Mouse (Mus musculus): ENCODE measurements around the gene Foxj2.

Foxj2 gene

DNA sequence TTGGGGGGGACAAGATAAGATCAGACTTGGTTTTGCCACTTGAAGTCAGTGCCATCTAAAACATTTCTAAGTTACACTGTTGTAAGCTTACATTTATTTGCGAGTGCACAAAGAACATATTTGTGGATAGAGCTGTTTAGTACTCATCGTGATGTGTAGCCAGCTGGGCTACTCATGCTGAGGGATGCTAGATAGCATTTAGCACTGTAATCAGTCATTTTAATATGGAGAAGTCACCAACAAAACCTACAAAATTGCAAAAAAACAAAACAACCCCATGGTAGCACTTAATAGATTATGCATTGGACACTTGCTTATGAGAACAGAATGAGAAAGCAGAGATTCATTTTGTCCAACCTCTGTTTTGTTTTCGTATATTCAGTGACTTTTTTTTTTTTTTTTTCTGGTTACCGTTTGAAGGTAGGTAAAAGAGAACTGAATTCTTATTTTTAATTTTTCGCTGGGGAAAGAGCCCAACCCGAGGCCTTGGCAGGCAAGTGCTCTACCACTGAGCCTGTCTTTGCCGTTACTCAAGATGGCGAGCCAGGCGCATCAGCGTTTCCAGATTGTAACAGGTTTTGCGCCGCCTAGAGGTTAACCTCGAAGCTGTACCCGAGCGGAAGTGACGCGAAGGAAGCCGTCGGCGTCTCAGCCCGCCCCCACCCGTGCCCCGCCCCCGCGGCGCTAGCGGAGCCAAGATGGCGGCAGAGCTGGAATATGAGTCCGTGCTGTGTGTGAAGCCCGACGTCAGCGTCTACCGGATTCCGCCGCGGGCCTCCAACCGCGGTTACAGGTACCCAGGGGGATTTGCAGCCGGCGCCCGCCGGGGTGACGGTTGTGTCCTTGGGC is 54.4 kb downstream of the Foxj2 start, which contains the start of gene Necap1:
Gene Necap1, plus strand, starts transcription at position 604 of the 849 bp plus-strand sequence.
- DNase-seq (ENCODE audit: low read depth, low spot score), result peak; percentile 97

DNA sequence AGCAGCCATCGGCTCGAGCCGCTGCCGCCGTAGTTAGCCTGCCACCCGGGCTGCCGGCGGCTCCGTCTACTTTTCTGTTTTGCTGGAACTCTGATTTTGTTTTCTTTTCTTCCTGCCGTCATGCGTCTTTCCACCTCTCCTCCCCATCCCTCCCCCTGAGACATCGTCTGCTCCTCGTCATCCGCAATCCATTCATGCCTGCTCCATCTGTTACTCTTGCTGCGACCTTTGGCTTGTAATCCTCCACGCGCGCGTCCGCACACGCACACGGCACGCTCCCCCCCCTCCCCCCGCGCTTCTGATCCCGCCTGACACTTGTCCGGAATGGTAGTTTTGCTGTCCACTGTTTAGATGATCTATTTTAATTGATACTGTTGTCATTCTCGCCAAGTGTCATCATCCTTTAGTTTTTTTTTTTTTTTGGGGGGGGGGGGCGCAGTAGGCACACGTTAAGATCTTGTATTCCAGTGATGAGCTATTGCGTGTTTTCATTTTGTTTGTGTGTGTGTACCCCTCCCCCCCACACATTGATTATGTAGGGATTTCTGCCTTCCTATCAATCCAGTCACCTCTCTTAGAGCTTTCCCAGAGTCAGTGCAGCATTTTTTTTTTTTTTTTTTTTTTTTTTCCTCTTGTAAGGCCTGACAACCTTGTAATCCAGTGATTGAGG is 55.1 kb downstream of the Foxj2 start:
- peak; percentile 55 for DNase-seq (ENCODE audit: low read depth, low spot score)

DNA sequence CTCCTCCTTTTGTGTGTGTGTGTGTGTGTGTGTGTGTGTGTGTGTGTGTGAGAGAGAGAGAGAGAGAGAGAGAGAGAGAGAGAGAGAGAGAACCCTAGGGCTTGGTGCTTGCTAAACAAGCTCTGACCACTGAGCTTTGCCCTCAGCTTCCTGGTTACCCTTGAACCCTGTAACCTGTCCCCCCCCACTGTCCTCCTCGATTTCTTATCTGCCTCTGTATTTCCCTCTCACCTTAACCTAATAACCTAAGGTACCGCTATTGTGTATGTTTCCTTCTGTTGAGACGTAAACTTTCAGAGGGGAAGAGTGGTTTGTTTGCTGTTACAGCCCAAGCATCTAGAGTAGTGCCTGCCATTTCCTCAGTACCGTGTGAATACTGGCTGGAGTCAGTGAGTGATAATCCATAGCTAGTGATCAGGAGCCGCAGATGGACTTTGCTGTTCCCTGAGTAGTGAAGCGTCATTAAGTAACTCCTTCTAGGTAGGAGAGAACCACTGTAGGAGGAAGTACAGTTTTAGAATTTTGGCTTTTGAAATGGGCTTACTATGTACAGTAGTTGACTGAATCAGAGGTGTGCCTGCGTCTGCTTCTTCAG is 59.5 kb downstream of the Foxj2 start:
- DNase-seq (ENCODE audit: low read depth, low spot score), result no peak

DNA sequence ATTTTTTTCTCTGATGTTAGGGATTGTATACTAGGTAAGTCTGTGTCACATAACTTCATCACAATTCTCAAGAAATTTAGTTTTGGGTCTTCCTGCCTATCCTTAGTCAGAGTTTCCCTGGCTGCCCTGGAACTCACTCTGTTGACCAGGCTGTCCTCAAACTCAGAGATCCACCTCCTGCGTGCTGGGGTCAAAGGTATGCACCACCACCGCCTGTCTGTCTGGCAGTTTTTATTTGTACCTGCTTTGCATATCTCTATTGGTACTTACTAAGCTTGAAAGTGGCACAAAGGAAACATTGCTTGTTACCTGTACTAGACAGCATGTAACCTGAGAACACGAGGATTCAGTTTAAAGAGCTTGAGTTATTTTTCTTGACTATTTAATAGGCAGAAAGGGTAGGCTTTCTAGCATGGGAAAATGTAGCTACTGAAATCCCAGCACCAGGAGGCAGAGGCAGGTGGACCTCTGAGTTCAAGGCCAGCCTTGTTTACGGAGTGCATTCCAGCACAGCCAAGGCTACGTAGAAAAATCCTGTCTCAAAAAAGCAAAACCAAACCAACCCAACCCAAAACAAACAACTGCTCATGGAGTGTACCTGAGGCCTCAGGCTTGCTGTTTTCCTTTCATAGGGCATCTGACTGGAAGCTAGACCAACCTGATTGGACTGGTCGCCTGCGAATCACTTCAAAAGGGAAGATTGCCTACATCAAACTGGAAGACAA is 60.2 kb downstream of the Foxj2 start:
- DNase-seq (ENCODE audit: low read depth, low spot score), result no peak

DNA sequence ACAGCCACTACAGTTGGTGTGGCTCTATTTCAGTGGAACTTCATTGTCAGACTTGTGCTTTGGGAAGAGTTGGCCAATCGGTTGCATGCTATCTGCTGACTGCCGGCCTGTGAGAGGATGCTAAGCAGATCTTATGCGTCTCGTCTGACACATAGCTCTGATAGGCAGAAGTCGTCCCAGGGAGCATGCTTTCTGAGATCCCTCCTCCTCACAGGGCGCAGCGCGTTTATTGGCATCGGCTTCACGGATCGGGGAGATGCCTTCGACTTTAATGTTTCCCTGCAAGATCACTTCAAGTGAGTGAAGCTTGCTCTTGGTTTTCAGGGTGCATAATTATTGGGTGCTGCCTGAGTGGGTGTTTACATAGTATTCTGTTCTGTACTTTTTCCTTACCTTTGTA is 61.6 kb downstream of the Foxj2 start:
- DNase-seq (ENCODE audit: low read depth, low spot score), result no peak

DNA sequence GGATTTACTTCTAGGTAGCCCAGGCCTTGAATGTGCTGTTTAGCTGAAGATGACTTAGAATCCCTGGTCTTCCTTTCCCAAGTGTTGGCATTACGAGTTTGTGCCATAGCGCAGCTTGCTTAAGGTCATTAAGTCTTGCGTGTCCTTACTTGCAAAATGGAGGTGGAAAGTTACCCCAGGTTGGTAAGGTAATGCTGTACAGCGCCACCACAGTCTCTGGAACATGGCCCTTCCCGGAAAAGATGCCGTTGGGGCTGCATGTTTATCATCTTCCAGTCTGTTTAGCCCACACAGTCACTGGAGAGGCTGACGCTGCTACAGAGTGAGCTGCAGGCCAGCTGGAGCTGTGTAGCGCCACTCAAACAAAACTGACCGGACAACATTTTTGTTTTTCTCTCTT is 63.9 kb downstream of the Foxj2 start:
- DNase-seq (ENCODE audit: low read depth, low spot score), result no peak

DNA sequence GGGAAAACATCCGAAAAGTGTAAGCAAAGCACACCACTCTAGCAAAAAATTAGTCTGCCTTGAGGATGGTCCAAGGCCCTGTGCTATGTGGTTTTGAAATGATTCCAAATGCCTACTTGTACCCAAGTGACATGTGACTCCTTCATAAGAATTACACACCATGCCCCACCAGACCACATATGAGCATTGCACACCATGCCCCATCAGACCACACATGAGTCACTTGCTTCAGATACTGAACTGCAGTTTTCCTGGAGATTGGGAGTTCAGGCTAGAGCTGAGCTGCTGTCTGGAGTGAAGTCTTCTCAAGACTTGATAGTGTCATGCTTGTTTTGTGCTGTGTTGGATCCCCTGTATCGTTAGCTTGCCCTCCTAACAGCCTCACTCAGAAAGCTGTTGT is 69.9 kb downstream of the Foxj2 start:
- DNase-seq (ENCODE audit: low read depth, low spot score), result no peak

DNA sequence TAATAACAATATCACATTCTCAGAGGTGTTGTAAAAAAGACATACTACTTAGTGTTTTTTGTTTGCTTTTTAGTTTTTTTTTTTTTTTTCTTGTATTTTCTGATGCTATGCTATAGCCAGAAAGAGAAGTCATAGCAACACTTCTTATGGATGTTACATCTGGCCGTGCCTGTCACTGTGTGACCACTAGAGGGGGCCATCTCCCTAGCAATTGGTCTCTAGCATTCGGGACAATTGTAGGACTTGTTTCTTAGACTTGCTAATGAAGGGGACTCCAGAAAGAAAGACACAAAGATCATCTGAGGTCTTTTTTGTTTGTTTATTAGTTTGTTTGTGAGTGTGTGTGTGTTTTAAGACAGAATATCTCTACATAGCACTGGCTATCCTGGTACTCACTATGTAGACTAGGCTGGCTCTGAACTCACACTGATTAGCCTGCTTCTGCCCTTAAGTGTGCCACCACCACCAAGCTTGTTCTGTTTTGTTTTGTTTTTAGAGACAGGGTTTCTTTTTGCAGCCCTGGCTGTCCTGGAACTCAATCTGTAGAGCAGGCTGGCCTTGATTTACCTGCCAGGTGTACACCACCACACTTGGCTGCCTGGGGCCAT is 72.8 kb downstream of the Foxj2 start:
- DNase-seq (ENCODE audit: low read depth, low spot score), result peak; percentile 88

All from ZHBTc4 (cell line).